Mouse (Mus musculus): ENCODE data around the gene Scmh1. TPM values are rescaled to one million over a fixed set of nuclear protein-coding genes. Genes with fewer than 3 reads are reported as not detected.

Gene Scmh1
- total RNA-seq, 2 experiments from 2014 or later, result 7.6 to 23.9 TPM

DNA sequence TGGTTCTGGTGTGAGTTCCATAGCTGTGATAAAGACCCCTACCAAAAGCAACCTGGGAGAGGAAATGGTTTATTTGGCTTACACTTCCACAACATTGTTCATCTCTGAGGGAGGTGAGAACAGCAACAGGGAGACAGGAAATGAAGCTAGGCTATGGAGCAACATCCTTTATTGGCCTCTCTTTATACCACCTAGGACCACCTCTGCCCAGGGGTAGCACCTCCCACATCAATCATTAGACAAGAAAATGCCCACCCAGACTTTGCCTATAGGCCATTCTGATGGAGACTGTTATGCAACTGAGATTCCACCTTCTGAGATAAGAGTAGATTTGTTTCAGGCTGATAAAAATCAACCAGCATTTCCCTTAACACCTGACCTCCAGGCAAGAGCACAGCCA lies 834 bp upstream of the Scmh1 start:
- no peak for ATAC-seq (replicated peaks; ENCODE audit: low FRiP score, poor library complexity, severe bottlenecking)

DNA sequence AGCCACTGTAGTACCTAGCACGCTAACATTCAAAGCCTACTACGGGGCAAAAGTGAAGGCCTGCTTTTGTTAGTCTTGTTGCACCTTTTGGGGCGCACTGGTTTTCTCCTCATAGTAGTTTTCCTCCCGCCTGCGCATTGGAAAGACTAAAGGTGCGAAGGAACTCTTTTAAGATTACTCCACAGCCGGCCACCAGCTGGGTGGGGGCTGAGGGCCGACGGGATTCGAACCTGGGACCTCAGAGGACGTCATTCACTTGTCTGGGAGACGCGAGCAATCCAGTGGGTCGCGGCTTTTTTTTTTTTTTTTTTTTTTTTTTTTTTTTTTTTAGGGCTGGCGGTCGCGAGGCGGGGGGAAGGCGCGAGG lies 320 bp upstream of the Scmh1 start:
- ATAC-seq (replicated peaks; ENCODE audit: low FRiP score, poor library complexity, severe bottlenecking), result no peak

DNA sequence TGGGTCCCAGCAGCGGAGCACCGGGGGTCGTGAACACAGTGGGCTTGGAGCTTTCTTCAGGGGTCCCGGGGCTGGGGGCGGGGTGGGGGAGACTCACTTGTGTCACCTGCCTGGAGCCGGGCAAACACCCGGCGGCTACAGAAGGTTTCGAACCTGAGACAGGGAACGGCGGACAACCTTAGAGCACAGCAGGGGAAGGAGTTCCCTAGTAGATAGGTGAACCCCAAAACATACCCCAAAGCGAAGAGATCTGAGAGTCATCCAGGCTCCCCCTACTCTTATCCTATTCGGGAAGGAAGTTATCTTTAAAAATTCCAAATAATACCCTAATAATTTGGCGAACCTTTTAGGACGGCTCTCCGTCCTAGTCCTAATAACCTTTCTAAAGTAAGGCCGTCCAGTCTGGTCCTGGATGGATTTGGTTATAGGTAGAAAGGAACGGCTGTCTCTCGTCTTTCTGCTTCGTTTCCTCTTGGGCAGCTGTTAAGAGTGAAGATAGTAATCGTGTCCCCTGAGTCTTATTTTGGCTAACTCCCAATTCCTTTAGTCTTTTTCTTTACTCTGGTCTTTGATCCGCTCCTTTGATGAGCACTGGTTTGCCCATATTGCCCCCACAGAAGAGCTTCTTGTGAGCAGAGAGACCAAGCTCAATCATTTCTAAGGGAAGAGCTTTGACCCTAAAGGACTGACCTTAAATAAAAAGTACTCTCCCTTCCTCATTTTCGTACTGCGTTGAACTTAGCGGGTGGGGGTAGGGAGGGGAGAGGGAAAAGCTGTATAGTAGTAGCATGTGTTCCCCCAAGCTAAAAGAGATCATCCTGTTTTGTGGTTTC lies 941 bp downstream of the Scmh1 start:
- peak; percentile 35; the same call in 1 of the 2 replicates for ATAC-seq (replicated peaks; ENCODE audit: low FRiP score, poor library complexity, severe bottlenecking)

DNA sequence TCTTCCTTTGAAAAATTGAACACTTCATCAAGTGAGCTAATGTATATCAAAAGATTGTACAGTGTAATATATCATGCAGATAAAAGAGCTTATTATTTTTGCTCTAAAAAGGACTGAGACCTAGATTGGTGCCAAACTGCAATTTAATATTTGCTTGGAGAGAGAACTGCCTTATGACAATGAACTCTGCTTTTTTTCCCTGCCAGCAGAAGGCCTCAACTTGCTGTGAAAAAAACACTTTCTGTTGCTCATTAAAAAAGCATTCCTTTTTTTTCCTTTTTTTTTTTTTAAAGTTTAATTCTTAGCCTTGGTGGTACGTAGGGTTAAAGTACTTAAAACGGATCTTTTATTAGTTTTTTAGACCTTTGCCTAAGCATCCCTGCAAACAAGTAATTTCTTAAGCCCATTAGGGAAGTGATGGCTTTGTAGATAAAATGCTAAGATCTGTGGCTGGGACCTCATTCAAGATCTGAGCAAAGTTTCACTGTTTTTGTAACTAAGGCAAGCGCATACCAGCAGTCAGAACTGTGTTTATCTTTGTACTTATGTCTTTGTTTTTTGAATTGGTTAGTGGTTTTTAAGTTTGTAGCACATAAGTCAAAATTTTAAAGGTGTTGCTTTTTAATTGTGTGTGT lies 1.7 kb downstream of the Scmh1 start:
- ATAC-seq (replicated peaks; ENCODE audit: low FRiP score, poor library complexity, severe bottlenecking), result no peak

DNA sequence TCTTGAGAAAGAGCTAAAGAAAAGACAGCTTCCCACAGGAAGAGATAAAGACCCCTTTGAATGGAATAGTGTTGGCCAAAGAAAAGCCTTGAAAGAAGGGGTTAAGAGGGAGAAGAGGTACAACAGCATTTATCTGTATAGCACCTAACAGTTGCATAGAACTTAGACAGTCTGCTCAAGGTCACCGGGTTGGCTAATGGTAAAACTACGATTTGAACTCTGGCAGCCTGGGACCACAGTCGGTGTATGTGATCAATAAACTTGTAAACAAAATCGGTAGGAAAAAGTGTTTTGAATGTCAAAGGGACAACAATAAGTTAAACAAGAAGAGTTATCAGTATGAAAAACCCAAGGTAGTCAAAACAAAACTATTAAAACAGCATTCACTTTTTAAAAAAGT lies 13.0 kb downstream of the Scmh1 start:
- no peak for ATAC-seq (replicated peaks; ENCODE audit: low FRiP score, poor library complexity, severe bottlenecking)

DNA sequence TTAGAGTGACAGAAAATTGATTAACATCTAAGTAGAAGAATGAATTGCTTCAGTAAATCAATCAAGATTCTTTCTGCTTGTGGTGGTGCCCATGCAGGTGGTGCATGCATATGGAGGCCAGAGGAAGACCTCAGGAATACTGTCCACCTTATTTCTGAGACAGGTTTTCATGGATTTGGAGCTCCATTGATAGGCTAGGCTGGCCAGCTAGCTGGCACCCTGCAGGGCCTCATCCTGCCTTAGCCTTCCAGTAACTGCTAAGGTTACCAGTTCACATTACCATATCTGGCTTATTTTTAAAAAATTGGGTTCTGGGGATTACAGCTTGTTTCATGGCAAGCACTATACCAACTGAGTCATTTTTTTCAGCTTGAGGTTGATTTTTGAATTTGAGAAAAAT lies 15.1 kb downstream of the Scmh1 start:
- ATAC-seq (replicated peaks; ENCODE audit: low FRiP score, poor library complexity, severe bottlenecking), result no peak

DNA sequence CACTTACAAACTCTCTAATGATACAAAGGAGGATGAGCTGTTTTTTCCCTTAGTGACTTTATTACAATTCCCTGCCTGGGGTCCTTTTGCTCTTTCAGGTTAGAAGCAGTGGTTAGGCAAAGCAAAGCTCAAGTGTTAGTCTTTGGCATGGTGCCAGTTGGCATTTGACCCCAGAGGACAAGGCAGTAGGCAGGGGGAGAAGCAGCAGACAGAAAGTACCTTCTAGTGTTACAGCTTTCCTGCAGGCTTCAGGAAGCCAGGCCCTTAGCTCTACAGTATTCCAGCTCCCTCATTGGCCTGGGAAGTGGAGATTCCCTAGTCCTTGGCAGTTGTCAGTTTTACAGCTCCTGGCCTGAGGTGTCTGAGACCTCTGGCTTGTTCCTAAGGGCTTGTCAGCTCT lies 15.6 kb downstream of the Scmh1 start:
- no peak for ATAC-seq (replicated peaks; ENCODE audit: low FRiP score, poor library complexity, severe bottlenecking)

DNA sequence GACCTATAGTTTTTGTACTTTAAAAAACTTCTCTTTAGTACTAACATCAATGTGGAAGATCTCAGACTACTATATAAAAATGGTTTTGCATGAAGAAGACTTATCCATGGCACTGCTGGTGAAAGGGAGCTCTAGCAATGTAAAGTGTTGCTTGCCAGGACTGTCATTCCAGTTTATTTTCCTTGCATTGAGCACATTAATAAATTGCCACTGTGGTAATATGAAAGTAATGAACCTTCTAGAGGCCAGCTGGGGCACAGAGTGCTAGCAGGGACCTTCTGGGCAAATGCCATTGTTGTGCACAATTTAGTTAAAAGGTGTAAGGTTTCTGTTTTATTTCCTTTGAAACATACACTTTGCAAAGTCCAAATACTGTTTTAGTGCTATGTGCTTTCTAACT lies 25.5 kb downstream of the Scmh1 start:
- no peak for ATAC-seq (replicated peaks; ENCODE audit: low FRiP score, poor library complexity, severe bottlenecking)

DNA sequence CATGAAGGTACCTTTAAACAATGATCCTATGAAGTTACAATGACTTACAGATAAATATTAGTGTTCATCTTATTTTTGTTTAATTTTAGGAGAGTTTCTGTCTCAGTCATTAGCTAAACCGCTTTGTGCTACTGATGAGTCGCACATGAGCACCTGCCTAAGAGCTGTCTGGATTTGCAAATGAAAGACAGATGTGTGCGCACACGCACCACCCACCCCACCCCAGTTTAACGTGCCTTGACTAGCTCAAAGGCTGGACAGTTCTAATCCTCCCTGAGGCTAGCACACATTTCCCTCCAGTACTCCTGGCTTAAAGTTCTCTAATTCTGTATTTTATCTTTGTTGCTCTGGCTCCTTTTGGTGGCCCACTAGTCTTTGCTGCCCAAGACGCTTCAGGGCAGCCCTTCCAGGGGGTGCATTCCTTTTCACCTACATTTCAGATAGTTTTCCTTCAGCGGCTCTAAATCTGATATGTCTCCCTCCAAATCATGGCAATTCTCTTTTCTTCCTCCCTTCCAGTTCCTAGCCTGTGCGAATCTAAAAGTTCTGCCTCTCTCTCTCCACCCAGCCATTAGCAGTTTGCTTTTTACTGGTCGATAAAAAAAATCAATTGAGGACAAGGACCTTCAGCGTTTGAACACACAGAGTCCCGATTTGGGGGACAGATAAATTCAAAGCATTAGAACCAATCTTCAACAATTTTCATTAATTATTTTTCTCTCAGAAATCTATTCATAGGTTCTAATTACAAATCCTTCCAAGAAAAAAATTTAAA lies 27.7 kb downstream of the Scmh1 start:
- ATAC-seq (replicated peaks; ENCODE audit: low FRiP score, poor library complexity, severe bottlenecking), result no peak

DNA sequence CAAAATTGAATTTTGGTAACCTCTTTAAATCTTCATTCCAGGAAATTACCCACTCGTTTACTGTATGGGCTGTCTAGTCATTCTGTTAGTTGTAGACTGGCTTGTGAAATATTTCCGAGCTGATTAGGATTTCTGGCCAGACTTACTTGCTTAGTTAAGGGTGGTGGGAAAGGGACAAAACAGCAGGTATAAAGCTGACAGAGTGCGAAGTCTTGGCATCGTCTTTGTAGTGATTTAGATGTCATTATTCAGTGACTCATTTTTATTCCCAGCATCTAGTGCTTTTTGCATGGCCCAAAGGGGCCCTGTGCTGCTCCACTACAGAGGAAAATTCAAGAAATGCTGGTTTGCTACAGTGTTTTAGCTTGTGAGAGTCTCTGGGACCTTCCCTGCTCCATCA lies 56.7 kb downstream of the Scmh1 start:
- ATAC-seq (replicated peaks; ENCODE audit: low FRiP score, poor library complexity, severe bottlenecking), result no peak

DNA sequence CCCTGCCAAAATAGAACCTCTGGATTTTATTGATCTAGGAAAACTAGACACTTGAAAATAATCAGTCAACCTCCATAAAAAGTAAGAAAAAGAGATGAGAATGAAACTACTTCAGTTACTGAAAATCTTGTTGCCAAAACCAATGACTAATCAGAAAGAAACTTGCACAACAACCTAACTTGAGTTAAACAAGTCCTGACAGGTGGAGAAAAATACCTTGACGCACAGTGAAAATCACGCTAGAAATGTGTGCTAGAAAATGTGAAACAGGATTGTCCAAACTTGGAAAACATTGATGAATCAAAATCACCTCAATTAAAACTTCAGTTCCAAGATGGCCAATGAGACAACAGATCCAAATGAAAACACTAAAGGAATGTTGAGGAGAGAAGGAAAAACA lies 67.9 kb downstream of the Scmh1 start:
- ATAC-seq (replicated peaks; ENCODE audit: low FRiP score, poor library complexity, severe bottlenecking), result no peak

DNA sequence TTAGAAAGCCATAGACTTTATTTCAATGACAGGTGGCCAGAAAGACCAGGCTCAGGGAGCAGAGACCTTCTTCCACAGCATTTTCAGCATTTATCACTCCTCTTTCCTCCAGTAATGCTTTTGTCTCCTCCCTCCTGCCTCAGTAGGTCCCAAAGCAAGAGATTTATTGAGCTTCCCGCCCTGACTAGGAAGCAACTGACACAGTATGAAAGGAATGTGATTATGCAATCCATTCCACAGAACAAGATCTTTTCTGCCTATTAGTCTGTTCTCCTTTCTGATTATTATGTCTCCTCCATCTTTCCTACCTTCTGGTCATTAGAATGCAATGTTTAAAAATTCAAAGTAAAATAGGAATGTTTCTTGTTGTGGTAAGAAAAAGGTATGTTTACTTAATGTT lies 82.6 kb downstream of the Scmh1 start:
- no peak for ATAC-seq (replicated peaks; ENCODE audit: low FRiP score, poor library complexity, severe bottlenecking)

DNA sequence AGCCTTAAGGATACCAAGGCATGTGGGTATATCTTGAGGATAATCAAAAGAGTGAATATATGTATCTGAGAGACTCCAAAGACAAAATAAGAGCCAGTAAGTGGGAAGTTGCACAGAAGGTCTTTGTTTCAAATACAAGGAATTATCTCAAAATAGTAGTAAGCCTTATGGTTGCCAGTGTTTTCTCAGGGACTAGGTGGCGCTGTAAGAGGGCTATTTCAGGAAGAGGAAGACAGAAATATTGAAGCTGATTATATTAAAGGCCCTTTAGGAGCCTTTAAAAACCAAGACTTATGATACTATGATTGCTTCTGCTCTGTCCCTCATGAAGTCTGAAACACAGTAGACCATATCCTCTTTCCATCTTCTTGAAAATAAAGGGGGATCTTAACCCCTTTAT lies 101.9 kb downstream of the Scmh1 start:
- ATAC-seq (replicated peaks; ENCODE audit: low FRiP score, poor library complexity, severe bottlenecking), result no peak

DNA sequence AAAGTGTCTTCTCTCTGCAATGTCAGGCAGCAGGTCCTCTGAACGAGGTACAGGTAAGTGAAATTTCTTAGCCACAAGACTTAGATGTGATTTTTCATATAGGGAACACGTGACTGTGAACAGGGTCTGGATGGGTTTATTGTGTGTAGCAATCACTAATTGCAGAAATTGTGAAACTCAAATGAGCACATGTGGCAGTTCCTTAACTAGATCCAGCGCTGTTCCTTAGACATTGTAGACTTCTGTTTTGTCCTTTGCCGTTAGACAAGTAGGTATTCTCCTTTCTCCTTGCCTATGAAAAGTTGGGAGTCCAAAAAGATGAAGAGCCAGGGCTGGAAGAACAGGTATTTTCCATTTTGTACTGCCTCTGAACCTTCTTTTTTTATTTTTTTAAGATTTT lies 106.1 kb downstream of the Scmh1 start:
- no peak for ATAC-seq (replicated peaks; ENCODE audit: low FRiP score, poor library complexity, severe bottlenecking)

DNA sequence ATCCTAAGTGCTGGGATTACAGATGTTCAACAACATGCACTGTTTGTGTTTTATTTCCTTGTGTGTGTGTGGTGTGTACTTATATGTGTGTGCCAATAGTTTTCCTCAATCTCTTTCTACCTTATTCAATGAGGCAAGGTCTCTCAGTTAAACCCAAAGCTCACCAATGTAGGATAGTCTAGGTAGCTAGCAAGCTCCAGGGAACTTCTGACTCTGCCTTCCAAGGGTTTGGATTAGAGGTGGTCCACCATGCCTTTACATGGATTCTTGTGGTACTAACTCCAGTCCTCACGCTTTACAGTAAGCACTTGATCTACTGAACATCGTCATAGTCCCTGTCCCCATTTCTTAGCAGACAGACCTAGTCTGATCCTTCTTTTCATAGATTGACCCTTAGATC lies 109.3 kb downstream of the Scmh1 start:
- ATAC-seq (replicated peaks; ENCODE audit: low FRiP score, poor library complexity, severe bottlenecking), result no peak

DNA sequence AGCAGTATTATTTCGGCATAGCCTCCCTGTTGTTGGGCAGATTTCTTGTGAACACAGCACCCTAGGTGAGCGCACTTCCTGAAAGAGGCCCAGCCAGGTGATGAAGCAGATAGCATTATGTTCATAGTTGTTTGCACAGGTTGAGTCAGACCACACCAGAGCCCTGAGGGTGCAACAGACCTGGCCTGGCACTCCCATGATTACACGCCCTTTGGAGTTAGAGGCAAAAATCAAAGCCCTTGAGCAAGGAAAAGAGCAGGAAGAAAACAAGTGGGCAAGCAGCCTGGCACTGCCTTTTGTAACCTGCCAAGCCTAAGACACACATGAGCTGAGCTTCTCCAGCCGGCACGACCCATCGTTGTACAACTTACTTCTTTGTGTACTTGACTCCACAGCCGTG lies 111.4 kb downstream of the Scmh1 start:
- ATAC-seq (replicated peaks; ENCODE audit: low FRiP score, poor library complexity, severe bottlenecking), result no peak

DNA sequence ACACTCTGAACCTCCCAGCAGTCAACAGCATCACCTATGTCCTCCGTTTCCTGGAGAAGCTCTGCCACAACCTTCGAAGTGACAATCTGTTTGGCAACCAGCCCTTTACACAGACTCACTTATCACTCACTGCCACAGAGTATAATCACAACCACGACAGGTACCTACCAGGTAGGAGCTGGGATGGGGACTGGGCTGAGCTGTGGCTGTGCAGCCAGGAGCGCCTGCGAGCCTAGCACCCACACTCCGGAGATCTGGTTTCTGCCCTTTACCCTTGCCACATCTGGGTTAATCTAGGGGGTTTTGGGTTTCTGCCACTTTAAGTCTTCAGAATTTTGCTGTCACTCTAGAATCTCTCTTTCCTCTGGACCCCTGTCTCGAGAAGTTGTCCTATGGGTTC lies 111.8 kb downstream of the Scmh1 start:
- ATAC-seq (replicated peaks; ENCODE audit: low FRiP score, poor library complexity, severe bottlenecking), result no peak

DNA sequence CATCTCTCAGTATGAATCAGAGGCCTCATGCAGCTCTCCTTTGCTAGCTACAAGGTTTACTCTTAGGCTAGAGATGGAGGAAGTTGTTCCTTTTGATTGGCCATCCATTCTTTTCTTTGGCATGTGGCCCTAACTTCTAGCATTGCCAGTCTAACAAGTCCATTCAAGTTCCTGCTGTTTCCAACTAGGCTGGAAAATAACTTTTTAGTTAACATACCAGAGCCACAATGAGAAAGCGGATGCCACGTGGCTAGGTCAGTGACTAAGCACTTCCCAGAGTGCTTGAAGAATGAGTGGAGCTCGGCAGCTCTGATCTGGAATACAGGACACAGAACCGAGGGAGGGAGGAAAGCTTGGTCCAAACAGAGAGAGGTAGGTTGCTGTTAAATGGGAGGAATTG lies 112.3 kb downstream of the Scmh1 start:
- ATAC-seq (replicated peaks; ENCODE audit: low FRiP score, poor library complexity, severe bottlenecking), result no peak

DNA sequence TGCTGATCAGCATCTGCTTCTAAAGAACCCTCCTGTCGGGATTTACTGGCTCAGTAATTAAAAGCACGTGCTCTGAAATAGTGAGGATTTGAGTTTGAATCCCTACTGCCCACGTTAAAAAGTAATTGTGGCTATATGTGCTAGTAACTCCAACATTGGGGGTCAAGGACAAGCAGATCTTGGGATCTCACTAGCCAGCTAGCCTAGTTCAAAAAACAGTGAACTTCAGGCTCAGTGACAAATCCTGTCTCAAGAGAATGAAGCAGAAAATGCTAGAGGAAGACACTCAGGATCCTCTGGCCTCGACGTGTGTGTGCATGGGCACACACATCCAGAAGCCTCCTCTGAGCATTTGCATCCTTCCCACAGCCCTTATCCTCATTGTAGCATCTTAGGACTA lies 116.7 kb downstream of the Scmh1 start:
- no peak for ATAC-seq (replicated peaks; ENCODE audit: low FRiP score, poor library complexity, severe bottlenecking)

DNA sequence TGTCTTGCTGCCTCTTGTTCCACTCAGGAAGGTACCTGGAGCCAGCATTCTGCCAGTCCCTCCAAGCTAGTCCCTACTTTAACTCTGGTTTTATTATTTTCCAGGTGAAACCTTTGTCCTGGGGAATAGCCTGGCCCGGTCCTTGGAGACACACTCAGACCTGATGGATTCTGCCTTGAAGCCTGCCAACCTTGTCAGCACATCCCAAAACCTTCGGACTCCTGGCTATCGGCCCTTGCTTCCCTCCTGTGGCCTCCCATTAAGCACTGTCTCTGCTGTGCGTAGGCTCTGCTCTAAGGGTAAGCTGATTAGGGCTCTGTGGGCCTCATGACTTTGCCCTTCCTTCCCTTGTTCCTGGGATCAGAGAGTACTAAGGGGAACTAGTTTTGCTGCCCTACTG lies 117.3 kb downstream of the Scmh1 start:
- ATAC-seq (replicated peaks; ENCODE audit: low FRiP score, poor library complexity, severe bottlenecking), result no peak

DNA sequence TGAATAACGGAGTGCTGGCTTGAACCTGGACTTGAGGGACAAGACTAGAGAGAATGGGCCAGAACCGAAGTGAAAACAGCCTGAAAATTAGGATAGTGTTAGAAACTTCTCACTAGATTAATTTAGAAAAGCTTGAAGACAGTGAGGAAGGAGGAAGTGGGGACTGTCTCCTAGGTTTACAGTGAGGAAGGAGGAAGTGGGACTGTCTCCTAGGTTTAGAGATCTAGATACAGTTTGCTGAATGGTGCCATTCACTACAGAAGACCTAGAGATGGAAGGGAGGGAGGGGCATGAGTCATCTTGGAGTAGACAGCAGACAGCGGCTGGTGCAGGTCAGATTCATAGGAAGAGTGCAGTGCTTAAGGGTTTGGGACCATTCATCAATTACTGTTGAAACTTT lies 118.0 kb downstream of the Scmh1 start:
- ATAC-seq (replicated peaks; ENCODE audit: low FRiP score, poor library complexity, severe bottlenecking), result no peak
